Mouse (Mus musculus): ENCODE measurements at regions not wholly inside any gene's neighbourhood (a gene's known extent, or its start where the extent isn't known, plus 50 kb on each side); places are given as distances from the start of the nearest gene placed in this dataset.

DNA sequence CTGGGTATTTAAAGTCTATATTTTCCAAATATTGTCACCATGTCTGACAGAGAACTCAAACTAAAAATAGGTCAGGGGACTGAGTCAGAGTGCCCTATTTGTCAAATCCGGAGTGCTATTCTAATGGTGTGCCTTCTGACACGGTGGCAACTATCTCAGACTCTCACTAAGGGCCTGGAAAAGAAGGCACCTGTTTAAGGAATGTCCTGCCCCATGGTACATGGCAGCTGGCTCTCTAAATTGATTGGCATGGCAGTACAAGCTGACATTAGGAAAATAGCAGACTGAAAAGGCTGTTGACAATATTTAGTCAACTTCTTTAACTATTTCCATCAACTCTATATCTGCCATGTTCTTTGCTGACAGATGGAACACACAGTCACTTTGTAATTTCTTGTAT, 405.1 kb upstream of the A1bg start:
- TF ChIP-seq POLR2A (IDR thresholded peaks at IDR 0.05; ENCODE audit: control insufficient read depth, extremely low read depth, insufficient read depth, low read length, poor library complexity) (no peak), CTCF (IDR thresholded peaks at IDR 0.05; ENCODE audit: borderline replicate concordance, control insufficient read depth, extremely low read depth, insufficient read depth, low read length, poor library complexity) (no peak)
